Mouse (Mus musculus) midbrain, postnatal 0 days (tissue): ENCODE measurements at regions not wholly inside any gene's neighbourhood (a gene's known extent, or its start where the extent isn't known, plus 50 kb on each side); places are given as distances from the start of the nearest gene placed in this dataset.

Source experiments
- ATAC-seq: fragments of 200-750 bp; cut with Nextera tagmentation; 2 replicates; pipeline ENCODE4 v1.8.0; 2017; ENCODE audit warnings: moderate number of reproducible peaks, mild to moderate bottlenecking, moderate TSS enrichment, moderate library complexity; ENCODE audit not compliant: low FRiP score
- DNase-seq: peaks from one replicate; pipeline ENCODE4 v3.0.0-alpha.2; 2015; ENCODE audit warnings: low spot score
- H3K27ac ChIP-seq: fragments of 300-500 bp; sonication (generic); 2 replicates; pipeline ENCODE4 v1.5.1; 2014; ENCODE audit warnings: low read depth, mild to moderate bottlenecking, low read length, mixed read lengths
- H3K27me3 ChIP-seq: fragments of 300-500 bp; sonication (generic); 2 replicates; pipeline ENCODE4 v1.6.1; 2014; ENCODE audit warnings: low read length, control low read depth, mixed read lengths; ENCODE audit not compliant: insufficient read depth
- H3K36me3 ChIP-seq: fragments of 300-500 bp; sonication (generic); 2 replicates; pipeline ENCODE4 v1.6.1; 2014; ENCODE audit warnings: low read length, control low read depth, mixed read lengths; ENCODE audit not compliant: insufficient read depth
- H3K4me1 ChIP-seq: fragments of 300-500 bp; sonication (generic); 2 replicates; pipeline ENCODE4 v1.6.1; 2014; ENCODE audit warnings: mild to moderate bottlenecking, control low read depth, antibody characterized with exemption, low read length, mixed read lengths; ENCODE audit not compliant: insufficient read depth
- H3K4me2 ChIP-seq: fragments of 300-500 bp; sonication (generic); 2 replicates; pipeline ENCODE4 v1.6.1; 2014; ENCODE audit warnings: low read depth, mild to moderate bottlenecking, low read length, mixed read lengths; ENCODE audit not compliant: poor library complexity, severe bottlenecking
- H3K4me3 ChIP-seq: fragments of 300-500 bp; sonication (generic); 2 replicates; pipeline ENCODE4 v1.5.1; 2014; ENCODE audit warnings: low read depth, mild to moderate bottlenecking, low read length, moderate library complexity
- H3K9ac ChIP-seq: fragments of 300-500 bp; sonication (generic); replicated peaks from 2 replicates; pipeline ENCODE4 v1.6.1; 2014; ENCODE audit warnings: mild to moderate bottlenecking, low read length, moderate library complexity, mixed read lengths; ENCODE audit not compliant: poor library complexity, severe bottlenecking
- H3K9me3 ChIP-seq: fragments of 300-500 bp; sonication (generic); 2 replicates; pipeline ENCODE4 v1.6.1; 2016; ENCODE audit warnings: low read length, control low read depth
- CTCF ChIP-seq: IDR thresholded peaks from 2 replicates; pipeline ENCODE4 v1.5.1; 2016; ENCODE audit warnings: antibody characterized with exemption, mild to moderate bottlenecking
- WGBS: fragments of 180-500 bp; shearing (Covaris S2); extraction: QIAGEN DNeasy Blood & Tissue Kit; methylation state at CpG from one replicate; pipeline ENCODE4 v1.1.7; 2014; 5-methylcytosine and 5-hydroxymethylcytosine counted together

- Histone ChIP-seq H3K4me1 (no peaks in the 10 kb centered on the region), H3K4me3 (no peak overlapping the region)
These were observed 168.0 kb downstream of the Lrig3 start for GRCm38 (mm10) chr10:126133957-126134356.

GRCm38 (mm10) chr10:126138585-126138984 is 172.6 kb downstream of the Lrig3 start:
- H3K4me3 ChIP-seq, result no peak overlapping the region
- 96% methylated on average over 12 of the region's 12 CpGs for WGBS
- no peak overlapping the region for H3K27ac ChIP-seq
- DNase-seq (no peak), ATAC-seq (no peak)
- TF ChIP-seq CTCF, result no peak
- H3K4me1 ChIP-seq, result no peaks in the 10 kb centered on the region
- no peaks in the 10 kb centered on the region for H3K9me3 ChIP-seq
- no peak overlapping the region for H3K9ac ChIP-seq
- H3K4me2 ChIP-seq, result no peak overlapping the region
- H3K27me3 ChIP-seq, result no peaks in the 10 kb centered on the region
- H3K36me3 ChIP-seq, result no peaks in the 10 kb centered on the region

More at GRCm38 (mm10) chr10:126133957-126134356, 168.0 kb downstream of the Lrig3 start:
- no peak for TF ChIP-seq CTCF
- no peak for ATAC-seq
- DNase-seq, result no peak
- Histone ChIP-seq H3K27ac (no peak overlapping the region), H3K36me3 (no peaks in the 10 kb centered on the region), H3K9me3 (no peaks in the 10 kb centered on the region), H3K27me3 (no peaks in the 10 kb centered on the region), H3K9ac (no peak overlapping the region), H3K4me2 (no peak overlapping the region)

GRCm38 (mm10) chr10:126141586-126141985 is 175.6 kb downstream of the Lrig3 start:
- Histone ChIP-seq H3K4me1 (no peaks in the 10 kb centered on the region), H3K36me3 (no peaks in the 10 kb centered on the region), H3K27me3 (no peaks in the 10 kb centered on the region), H3K9me3 (no peaks in the 10 kb centered on the region), H3K9ac (no peak overlapping the region), H3K4me3 (no peak overlapping the region), H3K4me2 (no peak overlapping the region), H3K27ac (no peak overlapping the region)
- DNase-seq (no peak), ATAC-seq (no peak)
- 92% methylated on average over 7 of the region's 7 CpGs for WGBS
- TF ChIP-seq CTCF, result no peak

- H3K4me1 ChIP-seq, result no peaks in the 10 kb centered on the region
- no peaks in the 10 kb centered on the region for H3K36me3 ChIP-seq
- no peak for TF ChIP-seq CTCF
- DNase-seq (no peak), ATAC-seq (no peak)
- H3K27ac ChIP-seq, result no peak overlapping the region
- H3K9ac ChIP-seq, result no peak overlapping the region
- no peak overlapping the region for H3K4me2 ChIP-seq
- H3K27me3 ChIP-seq, result no peaks in the 10 kb centered on the region
- no peak overlapping the region for H3K4me3 ChIP-seq
- WGBS, result 89% methylated on average over 10 of the region's 10 CpGs
- no peaks in the 10 kb centered on the region for H3K9me3 ChIP-seq
These were observed 177.9 kb downstream of the Lrig3 start for GRCm38 (mm10) chr10:126143833-126144232.

GRCm38 (mm10) chr10:126144609-126145202 is 178.7 kb downstream of the Lrig3 start:
- no peak overlapping the region for H3K9ac ChIP-seq
- no peak overlapping the region for H3K4me2 ChIP-seq
- H3K36me3 ChIP-seq, result no peaks in the 10 kb centered on the region
- no peak for ATAC-seq
- H3K27me3 ChIP-seq, result no peaks in the 10 kb centered on the region
- 81% methylated on average over 12 of the region's 12 CpGs for WGBS
- H3K9me3 ChIP-seq, result no peaks in the 10 kb centered on the region
- H3K27ac ChIP-seq, result no peak overlapping the region
- H3K4me1 ChIP-seq, result no peaks in the 10 kb centered on the region
- no peak for TF ChIP-seq CTCF
- no peak overlapping the region for H3K4me3 ChIP-seq
- no peak for DNase-seq

- Histone ChIP-seq H3K9me3 (no peaks in the 10 kb centered on the region), H3K4me2 (no peak overlapping the region), H3K27ac (no peak overlapping the region), H3K9ac (no peak overlapping the region), H3K36me3 (no peaks in the 10 kb centered on the region), H3K4me1 (no peaks in the 10 kb centered on the region), H3K4me3 (no peak overlapping the region), H3K27me3 (no peaks in the 10 kb centered on the region)
- WGBS, result 76% methylated on average over 4 of the region's 4 CpGs
- DNase-seq (no peak), ATAC-seq (no peak)
- TF ChIP-seq CTCF, result no peak
These were observed 191.3 kb downstream of the Lrig3 start for GRCm38 (mm10) chr10:126157300-126157699.
